Mouse (Mus musculus) ES-CJ7 (cell line): ENCODE data around the gene Lpcat4.
"Not testable (repeated sequence)": the region's sequence is repeated elsewhere in the genome, so short reads cannot be mapped to it uniquely, and the experiment has no call there.

Experiments
- DNase-seq: peaks from one replicate; pipeline ENCODE4 v3.0.0; 2011; ENCODE audit warnings: low read depth, low spot score

Gene Lpcat4

DNA sequence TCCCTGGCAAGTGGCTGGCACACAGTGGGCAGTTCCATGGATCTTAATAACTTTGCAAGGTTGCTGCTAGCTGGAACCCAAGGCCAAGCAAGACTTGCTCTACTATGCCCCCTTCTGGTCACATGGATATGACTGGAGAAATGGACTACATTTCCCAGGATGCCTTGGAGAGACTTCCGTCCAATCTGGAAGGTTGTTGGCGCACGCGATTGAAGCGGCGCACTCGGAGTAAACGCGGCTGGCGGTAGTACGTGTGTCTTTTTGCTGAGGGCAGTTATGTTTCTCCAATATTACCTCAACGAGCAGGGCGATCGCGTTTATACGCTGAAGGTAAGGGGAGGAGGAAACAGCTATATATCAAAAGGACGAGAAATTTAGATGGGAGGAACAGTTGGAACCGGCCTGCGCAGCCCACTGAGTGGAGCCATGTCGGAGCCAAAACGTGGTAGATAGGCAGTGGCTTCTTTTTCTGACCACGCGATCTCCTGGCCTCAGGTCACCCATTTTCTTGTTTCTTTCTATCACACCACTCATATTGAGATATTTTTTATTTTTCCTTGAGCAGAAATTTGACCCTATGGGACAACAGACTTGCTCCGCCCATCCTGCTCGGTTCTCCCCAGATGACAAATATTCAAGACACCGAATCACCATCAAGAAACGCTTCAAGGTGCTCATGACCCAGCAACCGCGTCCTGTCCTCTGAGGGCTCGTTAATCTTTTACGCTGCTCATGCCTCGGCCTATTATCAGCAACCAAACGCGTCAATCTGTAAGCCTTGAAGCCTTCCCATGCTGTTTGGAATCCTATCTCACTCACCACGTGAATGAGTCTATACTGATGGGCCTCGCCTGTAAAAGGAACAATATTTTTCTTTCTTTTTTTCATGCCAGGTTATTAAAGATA, 22.7 kb downstream of the Lpcat4 start, which contains the start of gene Nop10:
Gene Nop10, plus strand, starts transcription at position 179 of the 906 bp plus-strand sequence.
- peak; percentile 96 for DNase-seq

DNA sequence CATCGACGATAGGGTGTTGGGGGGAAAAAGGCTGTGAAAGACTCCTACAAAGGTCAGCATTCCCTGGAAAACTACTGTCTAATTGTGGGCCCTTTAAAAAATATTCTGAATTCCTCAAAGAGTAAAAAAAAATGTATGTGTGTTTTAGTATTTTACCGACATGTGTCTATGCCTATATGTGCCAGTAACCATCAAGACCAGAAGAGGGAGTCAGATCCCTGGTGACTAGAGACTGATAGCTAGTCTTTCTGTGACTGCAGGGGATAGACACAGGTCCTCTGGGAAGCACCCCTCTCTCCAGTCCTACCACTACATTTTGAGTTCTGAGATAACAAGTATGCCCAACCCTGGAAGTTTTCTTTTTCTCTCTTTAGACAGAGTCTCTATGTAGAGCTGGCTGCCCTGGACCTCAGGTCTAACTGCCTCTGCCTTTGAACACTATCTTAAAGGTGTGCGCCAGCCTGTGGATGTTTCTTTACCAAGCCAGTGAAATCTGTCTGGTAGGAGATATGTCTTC, 23.6 kb downstream of the Lpcat4 start:
- peak; percentile 69 for DNase-seq

DNA sequence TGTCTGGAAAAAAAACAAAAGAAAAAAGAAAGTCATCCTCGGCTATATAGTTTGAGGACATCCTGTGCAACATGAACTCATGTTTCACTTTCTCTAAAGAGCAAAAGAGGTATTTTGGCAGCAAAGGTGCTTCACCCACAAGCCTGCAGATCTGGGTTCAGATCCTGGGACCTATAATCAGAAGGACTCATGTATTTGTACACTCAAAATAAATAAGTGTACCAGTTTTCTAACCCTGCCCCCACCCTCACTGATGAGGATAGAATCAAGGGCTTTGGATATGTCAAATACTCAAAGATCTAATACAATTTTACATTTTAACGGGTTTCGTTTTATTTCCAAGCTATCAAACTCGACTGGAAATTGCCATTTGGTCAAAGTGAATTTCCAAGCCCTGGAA, 25.1 kb downstream of the Lpcat4 start:
- DNase-seq = no peak

DNA sequence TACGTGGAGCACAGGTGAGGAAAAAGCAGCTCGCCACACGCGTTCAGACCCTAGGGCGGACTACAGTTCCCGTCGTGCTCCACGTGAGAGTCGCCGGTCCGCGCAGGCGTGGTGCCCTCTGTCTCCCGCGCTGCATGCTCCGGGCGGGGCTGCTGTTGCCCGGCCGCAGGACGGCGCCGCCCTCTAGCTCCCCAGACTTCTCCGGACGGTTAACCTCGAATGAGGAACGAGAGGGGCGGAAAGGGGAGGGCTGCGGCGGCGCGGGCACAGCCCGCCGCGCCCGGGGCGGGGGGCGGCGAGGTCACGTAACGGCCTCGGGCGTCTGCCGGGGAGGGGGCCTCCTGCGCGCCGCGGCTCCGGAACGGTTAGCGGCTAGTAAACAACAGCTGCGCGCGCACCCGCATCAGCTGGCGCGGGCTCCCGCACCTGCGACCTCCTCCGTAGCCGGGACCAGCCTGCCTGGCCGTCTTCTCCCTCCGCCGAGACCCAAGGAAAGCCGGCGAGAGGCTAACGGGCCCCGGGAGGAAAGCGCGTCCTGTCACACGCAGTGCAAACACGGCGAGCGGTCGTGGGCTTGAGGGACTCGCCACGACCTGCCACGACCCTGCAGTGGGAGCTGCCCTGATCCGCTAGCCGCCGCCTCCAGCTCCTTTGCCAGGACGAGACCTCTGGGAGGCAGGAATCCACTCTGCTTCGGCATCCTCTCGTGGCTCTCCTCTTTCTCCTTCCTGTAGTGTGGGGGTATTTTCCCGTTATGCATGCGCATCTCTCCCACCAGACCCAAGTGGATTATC, 26.4 kb downstream of the Lpcat4 start, which contains the start of gene Slc12a6:
Gene Slc12a6, plus strand, starts transcription at position 378 of the 794 bp plus-strand sequence.
- peak; percentile 95 for DNase-seq

DNA sequence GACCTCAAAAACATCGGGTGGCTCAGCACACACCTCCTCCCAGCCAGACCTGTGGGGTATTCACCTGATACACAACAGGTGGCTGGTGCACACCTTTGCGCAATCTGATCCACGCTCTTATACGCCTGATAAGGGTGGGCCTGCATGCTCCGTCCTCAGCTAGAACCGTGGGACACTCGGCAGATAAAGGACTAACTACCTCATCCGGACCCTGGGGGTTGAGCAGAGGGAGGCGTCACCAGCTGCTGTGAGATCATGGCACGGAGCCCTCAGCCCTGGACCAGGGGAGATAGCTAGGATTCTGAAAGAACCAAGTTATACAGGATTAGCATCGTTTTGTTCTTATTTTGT, 26.9 kb downstream of the Lpcat4 start, which contains the start of gene Gm21985:
Gene Gm21985, plus strand, starts transcription at position 73 of the 351 bp plus-strand sequence.
- peak; percentile 48 for DNase-seq

DNA sequence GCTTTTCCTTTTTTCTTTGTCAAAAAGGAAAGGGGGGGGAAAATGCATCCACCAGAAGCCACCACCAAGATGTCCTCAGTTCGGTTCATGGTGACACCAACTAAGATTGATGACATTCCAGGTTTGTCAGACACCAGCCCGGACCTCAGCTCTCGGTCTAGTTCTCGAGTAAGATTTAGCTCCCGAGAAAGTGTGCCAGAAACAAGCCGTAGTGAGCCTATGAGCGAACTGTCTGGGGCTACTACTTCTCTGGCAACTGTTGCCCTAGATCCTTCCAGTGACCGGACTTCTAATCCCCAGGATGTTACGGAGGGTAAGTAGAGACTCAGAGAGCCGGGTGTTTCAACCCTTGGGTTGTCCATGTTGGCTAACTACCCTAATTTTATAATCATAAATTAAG, 27.5 kb downstream of the Lpcat4 start:
- DNase-seq = no peak

DNA sequence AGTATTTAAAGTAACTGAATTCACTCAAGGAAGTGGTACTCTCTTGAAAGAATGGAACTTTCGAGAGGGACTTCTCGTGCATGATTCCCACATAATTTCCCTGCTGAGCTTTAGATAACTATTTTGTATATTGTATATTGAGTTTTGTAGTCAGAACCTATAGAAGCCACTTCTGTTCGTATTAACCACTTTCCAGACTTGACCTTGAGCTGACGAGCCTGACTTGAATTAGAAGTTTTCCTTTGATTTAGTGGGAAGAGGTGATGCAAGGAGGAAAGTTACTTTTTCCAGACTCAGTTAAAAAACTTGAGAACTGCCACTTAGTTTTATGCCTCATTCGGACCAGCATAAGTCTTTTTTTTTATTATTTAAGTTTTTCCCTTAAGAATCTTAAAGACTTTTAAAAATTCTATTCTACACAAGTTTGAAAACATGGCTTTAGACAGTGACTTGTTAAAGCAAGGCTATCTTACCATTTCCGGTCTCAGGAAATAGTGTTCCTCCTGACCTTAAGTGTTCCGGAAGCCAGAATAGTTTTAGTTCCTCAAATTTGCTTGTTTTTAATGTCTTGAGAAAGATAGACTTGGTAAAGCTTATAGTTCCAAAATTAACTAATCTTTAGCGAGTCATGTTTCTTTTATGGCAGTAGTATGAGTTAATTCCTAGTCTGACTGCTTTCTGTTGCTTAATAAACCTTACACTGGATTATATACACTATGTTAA, 28.4 kb downstream of the Lpcat4 start:
- no peak for DNase-seq

DNA sequence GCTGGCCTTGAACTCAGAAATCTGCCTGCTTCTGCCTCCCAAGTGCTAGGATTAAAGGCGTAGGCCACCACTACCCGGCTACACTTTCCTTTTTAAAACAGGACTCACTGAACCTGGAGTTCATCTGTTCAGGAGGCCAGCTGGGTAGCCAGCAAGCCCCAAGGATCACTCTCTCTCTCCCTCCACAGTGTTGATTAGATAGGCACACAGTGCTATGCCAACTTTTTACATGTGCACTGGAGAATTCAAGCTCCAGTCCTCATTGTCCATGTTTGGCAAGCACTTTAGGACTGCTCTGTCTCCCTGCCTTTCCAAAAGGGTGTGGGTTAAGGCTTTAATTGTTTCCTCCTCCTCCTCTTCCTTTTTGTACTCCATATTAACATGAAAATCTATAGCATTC, 30.7 kb downstream of the Lpcat4 start:
- no peak for DNase-seq

DNA sequence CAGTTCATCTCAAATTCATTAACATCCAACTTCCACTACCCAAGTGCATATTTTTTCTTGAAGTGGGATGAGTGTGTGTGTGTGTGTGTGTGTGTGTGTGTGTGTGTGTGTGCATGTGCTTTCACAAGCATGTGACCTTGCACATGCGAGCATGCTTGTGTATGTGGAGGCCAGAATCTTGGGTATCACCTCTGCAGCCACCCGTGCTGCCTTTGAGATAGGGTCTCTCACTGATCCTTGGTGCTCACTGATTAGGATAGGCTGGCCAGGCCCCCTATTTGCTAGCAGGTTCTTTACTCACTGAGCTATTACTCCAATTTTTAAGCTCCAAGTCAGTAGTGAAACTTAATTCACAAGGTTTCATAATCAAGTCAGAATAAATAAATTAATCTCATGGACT, 33.6 kb downstream of the Lpcat4 start:
- DNase-seq = no peak

DNA sequence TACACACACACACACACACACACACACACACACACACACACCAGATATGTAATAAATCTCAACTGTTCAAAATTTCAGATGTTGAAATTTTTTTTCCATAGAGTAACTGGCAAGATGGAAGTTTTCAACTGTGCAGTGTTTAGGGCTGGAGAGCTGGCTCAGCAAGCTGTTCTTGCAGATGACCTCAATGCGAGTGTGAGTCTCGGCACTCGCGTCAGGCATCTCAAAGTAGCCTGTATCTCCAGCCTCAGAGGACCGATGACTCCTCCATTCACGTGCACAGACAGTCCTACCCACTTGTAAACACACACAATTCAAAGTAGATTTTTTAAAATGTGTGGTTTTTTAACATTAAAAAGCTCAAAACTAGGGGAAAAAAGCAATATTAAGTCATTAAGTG, 34.2 kb downstream of the Lpcat4 start:
- no peak for DNase-seq

DNA sequence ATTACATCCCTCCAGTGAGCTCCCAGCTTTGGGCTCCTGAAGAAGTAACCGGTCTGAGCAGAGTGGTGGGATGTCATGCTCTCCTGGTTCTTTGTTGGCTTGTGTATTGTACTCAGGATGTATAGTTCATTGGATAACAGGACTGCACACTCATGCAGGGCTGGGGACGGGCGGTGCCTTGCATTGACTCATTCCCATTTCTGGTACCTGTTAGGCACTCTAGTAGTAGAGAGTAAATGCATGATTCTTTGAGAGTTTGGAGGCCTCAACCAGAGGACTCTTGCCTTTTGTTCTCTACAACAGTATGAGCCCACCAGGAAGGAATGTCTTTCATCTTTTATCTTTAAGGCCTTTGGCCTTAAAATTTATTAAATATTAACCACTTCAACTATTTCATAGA, 37.6 kb downstream of the Lpcat4 start:
- no peak for DNase-seq

DNA sequence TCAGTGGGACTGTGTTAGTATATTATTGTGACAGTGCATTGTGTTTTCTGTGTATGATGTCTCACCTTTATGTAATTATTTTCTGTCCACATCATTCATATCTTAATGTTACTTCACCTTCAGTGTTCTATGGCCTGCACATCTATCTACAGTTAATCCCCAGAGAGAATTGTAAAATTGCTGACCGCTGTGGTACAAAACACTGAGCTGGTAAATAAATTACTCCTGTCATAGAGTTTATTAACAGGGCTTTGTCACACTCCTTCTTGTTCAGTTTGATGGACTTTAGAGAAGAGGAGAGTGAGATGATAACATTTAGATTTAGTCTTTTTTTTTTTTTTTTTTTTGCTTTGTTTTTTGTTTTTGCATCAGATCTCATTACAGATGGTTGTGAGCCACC, 43.6 kb downstream of the Lpcat4 start:
- no peak for DNase-seq

DNA sequence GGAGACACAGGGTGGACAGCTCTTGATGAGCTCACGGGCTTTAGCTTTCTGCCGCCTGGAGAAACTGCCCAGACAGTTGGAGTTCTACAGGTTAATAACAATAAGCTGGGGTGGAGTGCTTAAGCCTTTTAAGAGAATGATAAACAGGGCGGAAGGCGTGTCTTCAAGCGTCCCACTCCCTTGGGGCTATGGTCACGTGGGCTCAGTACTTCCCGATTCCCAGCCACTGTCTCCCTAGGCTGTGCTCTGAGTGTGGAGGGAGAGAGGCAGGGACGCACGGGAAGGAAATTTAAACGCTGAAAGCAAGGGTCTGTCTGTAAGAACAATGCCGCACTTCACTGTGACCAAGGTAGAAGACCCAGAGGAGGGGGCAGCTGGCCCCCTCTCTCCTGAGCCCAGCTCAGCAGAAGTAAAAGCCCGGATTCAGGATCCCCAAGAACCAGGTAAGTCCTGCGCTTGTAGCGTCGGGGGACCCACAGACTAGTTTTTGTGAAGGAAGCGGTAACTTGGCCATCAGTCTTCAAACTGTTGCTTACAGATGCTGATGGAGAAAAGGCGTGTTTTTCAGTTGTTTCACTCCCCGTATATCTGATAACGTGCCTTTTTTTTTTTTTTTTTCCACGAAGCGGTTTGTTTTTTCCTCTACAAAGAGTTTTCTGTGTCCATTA, 45.2 kb downstream of the Lpcat4 start:
- DNase-seq = peak; percentile 85

DNA sequence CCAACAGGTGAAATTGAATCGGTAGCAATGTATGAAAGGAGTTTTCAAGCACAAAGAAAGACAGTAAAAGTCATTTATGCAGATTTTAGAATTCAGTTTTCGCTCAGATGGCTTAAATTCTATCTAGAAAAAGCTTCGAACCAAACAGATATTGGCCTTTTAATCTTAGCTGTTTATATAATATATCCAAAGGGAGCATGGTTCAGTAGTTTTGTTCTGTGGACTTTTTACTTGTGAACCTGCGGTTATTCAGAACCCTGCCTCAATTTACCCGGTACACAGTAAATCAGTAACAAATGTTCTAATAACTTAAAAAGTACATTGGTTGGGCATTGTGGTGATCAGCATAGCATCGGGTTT, 45.7 kb downstream of the Lpcat4 start:
- DNase-seq = no peak

DNA sequence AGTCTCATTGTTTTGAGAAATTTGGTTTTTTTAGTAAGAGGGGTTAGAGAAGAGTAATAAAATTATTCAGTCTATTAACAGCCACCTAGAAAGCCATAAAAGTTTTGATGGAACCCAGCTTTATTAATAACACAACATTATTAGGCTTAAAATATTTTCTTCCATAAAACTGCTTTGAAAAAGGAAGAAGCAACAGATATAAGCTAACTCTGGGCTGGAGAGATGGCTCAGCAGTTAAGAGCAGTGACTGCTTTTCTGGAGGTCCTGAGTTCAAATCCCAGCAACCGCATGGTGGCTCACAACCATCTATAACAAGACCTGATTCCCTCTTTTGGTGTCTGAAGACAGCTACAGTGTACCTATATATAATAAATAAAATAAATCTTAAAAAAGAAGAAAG, 46.8 kb downstream of the Lpcat4 start:
- not testable (repeated sequence) for DNase-seq

DNA sequence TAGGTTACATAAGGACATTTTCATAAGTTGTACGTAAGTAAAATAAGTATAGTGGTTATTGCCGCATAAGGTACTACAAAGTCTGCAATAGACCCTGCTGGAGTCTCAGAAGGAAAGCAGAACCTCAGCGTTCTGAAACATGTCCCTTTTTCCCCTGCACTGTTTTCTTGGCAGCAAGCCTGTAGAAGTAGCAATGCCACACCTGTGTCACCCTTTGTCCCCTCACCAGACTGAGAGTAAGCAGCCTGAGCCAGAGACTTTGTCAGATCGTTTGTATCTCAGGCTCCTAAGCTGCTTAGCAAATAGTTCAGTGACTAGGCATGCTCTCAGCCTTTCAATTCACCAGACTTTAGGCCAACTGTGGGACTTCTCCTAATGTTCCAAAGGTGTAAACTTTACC, 47.8 kb downstream of the Lpcat4 start:
- DNase-seq = no peak

DNA sequence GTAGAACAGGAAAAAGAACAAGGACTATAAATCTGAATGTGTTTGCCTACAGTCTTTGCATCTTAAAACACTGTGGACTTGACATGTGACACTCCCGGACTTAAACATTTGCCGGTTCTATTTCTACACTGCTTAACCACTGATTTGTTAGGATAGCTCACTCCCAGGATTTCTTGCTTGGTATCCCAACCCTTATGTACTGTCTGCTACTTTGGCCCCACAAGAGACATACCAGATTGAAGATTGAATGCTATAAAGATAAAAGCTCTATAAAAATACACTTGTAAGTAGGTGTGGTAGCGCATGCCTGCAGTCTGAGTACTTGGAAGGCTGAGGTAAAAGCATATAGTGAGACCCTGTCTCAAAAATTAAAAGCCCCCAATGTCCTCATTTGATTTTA, 50.2 kb downstream of the Lpcat4 start:
- no peak for DNase-seq

DNA sequence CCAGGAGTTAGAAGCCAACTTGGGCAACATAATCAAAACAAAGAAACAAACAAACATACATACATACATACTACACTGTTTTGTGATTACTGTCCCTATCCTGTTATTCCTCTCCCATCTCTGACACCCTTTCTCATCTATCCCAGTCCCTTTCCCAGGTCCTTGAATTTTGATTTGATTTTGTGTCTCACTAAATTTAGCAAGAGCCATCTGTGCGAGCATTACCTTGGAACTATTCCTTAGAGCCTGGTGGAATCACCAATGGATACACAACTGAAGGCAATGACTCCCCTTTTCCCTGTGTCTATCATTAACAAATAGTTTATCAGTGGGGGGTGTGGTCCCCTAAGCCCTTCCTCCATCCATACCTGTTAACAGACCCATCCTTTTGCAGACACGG, 53.6 kb downstream of the Lpcat4 start:
- no peak for DNase-seq

DNA sequence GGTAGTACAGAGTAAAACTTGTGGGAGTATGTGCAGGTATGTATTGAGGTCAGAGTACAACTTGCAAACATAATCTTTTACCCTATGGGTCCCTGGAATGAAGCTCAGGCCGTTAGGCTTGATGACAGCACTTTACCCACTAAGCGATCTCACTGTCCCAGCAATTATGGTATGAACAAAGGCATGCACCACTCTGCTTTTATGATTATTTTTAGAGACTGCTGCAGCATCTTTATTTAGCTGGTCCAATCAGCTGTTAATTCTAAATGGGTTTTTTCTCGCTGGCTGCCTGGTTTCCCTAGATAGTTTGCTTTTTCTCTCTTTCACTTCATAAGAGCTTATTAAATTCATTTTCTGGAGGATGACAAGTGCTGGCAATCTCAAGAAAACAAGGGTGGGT, 56.9 kb downstream of the Lpcat4 start:
- no peak for DNase-seq
